Mouse (Mus musculus) cerebellum, adult 2 months (tissue): ENCODE results near the gene Mlph. TPM values are rescaled to one million over a fixed set of nuclear protein-coding genes. Genes with fewer than 3 reads are reported as not detected.

Source experiments
- DNase-seq, 2 experiments: peaks; one replicate each; pipeline ENCODE4 v3.0.0; 2021
- H3K27ac ChIP-seq: fragments of 200-500 bp; 2 replicates; pipeline ENCODE4 v1.5.1; 2012; ENCODE audit warnings: low read length, control low read depth, inconsistent platforms; ENCODE audit not compliant: insufficient read depth
- H3K27me3 ChIP-seq: fragments of 200-500 bp; 2 replicates; pipeline ENCODE4 v1.6.1; 2012; ENCODE audit warnings: inconsistent platforms, mild to moderate bottlenecking, low read length, moderate library complexity; ENCODE audit not compliant: control insufficient read depth, insufficient read depth
- H3K4me1 ChIP-seq: fragments of 200-500 bp; 2 replicates; pipeline ENCODE4 v1.6.1; 2011; ENCODE audit warnings: low read length; ENCODE audit not compliant: control insufficient read depth, insufficient read depth
- H3K4me3 ChIP-seq: fragments of 200-500 bp; replicated peaks from 2 replicates; pipeline ENCODE3; 2011; ENCODE audit warnings: mild to moderate bottlenecking, low read depth, low read length, control low read depth; ENCODE audit not compliant: insufficient read depth
- CTCF ChIP-seq: fragments of 200-500 bp; IDR thresholded peaks from 2 replicates; pipeline ENCODE4 v1.5.1; 2011; ENCODE audit warnings: low read depth, mild to moderate bottlenecking, control low read depth, low read length, moderate library complexity, borderline replicate concordance; ENCODE audit not compliant: insufficient read depth
- POLR2A ChIP-seq: fragments of 200-500 bp; IDR thresholded peaks from 2 replicates; pipeline ENCODE4 v1.6.1; 2011; ENCODE audit warnings: low read length, control low read depth, borderline replicate concordance; ENCODE audit not compliant: insufficient read depth
- WGBS: fragments of 180-500 bp; shearing (Covaris S2); methylation state at CpG from one replicate; pipeline ENCODE4 v1.1.7; 2018; 5-methylcytosine and 5-hydroxymethylcytosine counted together
- polyA plus RNA-seq: library from polyadenylated mRNA; depleted of rRNA; stranded (reverse); fragments of >200 nt; gene quantifications from 2 replicates; pipeline ENCODE4 v1.2.3, GENCODE M21; 2012

Gene Mlph
- polyA plus RNA-seq, 1 experiment, result 2.5 TPM

DNA sequence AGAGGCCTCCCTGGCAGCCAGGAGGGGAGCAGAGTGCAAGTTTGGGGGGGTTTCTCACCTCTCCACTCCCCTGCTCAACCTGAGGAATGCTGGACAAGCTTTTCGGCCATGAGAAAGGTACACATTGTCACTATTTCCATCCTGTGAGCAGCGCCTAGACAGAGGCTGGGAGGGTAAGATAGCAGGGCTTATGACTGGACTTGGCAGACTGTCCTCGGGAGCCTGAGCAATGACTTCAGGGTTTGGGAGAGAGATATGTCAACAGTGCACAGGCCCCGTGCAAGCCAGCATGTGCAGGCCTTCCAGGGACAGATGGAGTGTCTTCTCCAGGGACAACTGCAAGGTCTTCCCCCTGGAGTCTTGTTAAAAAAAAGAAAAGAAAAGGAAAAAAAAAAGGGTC is 25.1 kb downstream of the Mlph start:
- 81% methylated on average over 4 of the region's 4 CpGs for WGBS
- Histone ChIP-seq H3K4me3 (no peak overlapping the region), H3K27me3 (no peaks in the 10 kb centered on the region; the same call in 1 of the 2 replicates), H3K27ac (no peak overlapping the region), H3K4me1 (no peaks in the 10 kb centered on the region)
- TF ChIP-seq CTCF (no peak), POLR2A (no peak)
- DNase-seq, result no peak

DNA sequence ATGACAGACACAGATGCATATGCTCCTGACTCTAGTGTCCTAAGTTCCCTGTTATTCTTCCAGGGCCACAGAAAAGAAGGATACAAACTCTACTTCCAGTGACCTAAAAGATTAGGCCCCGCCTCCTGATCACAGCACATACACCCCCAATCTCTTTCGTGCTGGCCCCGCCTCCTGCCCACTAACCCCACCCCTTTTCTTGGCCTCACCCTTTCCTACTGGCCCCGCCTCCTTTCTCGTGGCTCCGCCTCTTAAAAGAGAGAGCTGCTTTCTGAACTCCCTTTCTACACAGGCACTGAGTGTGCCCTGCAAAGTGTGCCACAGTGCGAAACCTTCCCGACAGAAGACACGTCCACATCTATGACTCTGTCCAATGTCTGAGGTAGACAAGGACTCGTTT is 30.3 kb downstream of the Mlph start:
- Histone ChIP-seq H3K4me3 (no peak overlapping the region), H3K27me3 (peaks cover 2% of the 10 kb centered on the region; the same call in 1 of the 2 replicates), H3K4me1 (no peaks in the 10 kb centered on the region), H3K27ac (no peak overlapping the region)
- 50% methylated on average over 10 of the region's 10 CpGs for WGBS
- no peak for DNase-seq
- TF ChIP-seq CTCF (no peak), POLR2A (no peak)

DNA sequence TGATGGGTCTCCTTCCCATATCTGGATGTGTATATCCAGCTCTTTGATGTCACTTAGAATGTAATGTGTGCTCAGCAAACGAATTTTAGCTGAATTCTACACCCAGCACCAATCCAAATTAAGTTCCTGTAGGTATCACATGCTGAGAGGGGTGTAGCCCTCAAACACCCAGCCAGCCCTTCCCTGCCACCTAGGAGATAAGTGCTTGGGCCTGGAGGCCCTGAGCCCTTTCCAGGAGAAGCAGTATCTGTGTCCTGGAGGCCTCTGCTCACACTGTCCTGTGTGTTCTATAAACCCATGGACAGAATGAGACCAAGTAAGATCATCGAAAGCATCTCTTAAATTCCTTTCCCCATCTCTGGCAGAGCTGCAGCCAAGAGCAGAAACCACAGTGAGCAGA is 32.4 kb downstream of the Mlph start:
- DNase-seq, result no peak
- TF ChIP-seq POLR2A, result no peak
- TF ChIP-seq CTCF, result no peak
- no peak overlapping the region for H3K4me3 ChIP-seq
- WGBS, result 87% methylated on average over 2 of the region's 2 CpGs
- no peaks in the 10 kb centered on the region for H3K4me1 ChIP-seq
- H3K27me3 ChIP-seq, result peaks cover 2% of the 10 kb centered on the region; the same call in 1 of the 2 replicates
- H3K27ac ChIP-seq, result no peak overlapping the region

GRCm38 (mm10) chr1:90949309-90949708 is 34.4 kb downstream of the Mlph start:
- H3K27ac ChIP-seq, result no peak overlapping the region
- 82% methylated on average over 9 of the region's 9 CpGs for WGBS
- peaks cover 2% of the 10 kb centered on the region; the same call in 1 of the 2 replicates for H3K27me3 ChIP-seq
- DNase-seq, result no peak
- no peak for TF ChIP-seq CTCF
- no peaks in the 10 kb centered on the region for H3K4me1 ChIP-seq
- no peak overlapping the region for H3K4me3 ChIP-seq

GRCm38 (mm10) chr1:90951670-90952069 is 36.8 kb downstream of the Mlph start:
- no peaks in the 10 kb centered on the region for H3K4me1 ChIP-seq
- no peak for DNase-seq
- TF ChIP-seq CTCF (no peak), POLR2A (no peak)
- no peak overlapping the region for H3K27ac ChIP-seq
- H3K27me3 ChIP-seq, result no peaks in the 10 kb centered on the region
- H3K4me3 ChIP-seq, result no peak overlapping the region
- WGBS, result 78% methylated on average over 7 of the region's 7 CpGs

- Histone ChIP-seq H3K27ac (no peak within 1 kb of the TSS), H3K27me3 (no peaks in the 10 kb centered on the region)
Observed at GRCm38 (mm10) chr1:90952808-90953207, 37.9 kb downstream of the Mlph start, which contains the start of gene Prlh. Gene Prlh (plus strand): TSS chr1:90953108.

GRCm38 (mm10) chr1:90953688-90954087 is 38.8 kb downstream of the Mlph start:
- Histone ChIP-seq H3K27me3 (no peaks in the 10 kb centered on the region), H3K4me3 (no peak overlapping the region), H3K27ac (no peak overlapping the region), H3K4me1 (no peaks in the 10 kb centered on the region)
- no peak for DNase-seq
- TF ChIP-seq POLR2A, result no peak
- no peak for TF ChIP-seq CTCF
- 7% methylated on average over 11 of the region's 11 CpGs for WGBS

More at GRCm38 (mm10) chr1:90952808-90953207, 37.9 kb downstream of the Mlph start, which contains the start of gene Prlh:
- Histone ChIP-seq H3K4me1 (no peaks in the 10 kb centered on the region), H3K4me3 (no peak within 1 kb of the TSS)
- 44% methylated on average over 8 of the region's 8 CpGs for WGBS
- DNase-seq, result no peak
- no peak for TF ChIP-seq CTCF
- no peak for TF ChIP-seq POLR2A

GRCm38 (mm10) chr1:90956245-90957096 is 41.6 kb downstream of the Mlph start:
- whole genome bisulfite sequencing, result 35% methylated on average over 7 of the region's 7 CpGs
- TF ChIP-seq POLR2A (no peak), CTCF (peak; percentile 81)
- Histone ChIP-seq H3K27ac (no peak overlapping the region), H3K4me1 (no peaks in the 10 kb centered on the region), H3K4me3 (no peak overlapping the region), H3K27me3 (no peaks in the 10 kb centered on the region)
- DNase-seq, result peak; percentile 47 to 61
